Mouse (Mus musculus) kidney, postnatal 0 days (tissue): ENCODE measurements around the gene Gm27021. TPM values are rescaled to one million over a fixed set of nuclear protein-coding genes. Genes with fewer than 3 reads are reported as not detected.

Experiments
- ATAC-seq: fragments of 200-750 bp; cut with Nextera tagmentation; replicated peaks from 2 replicates; pipeline ENCODE4 v1.8.0; 2017; ENCODE audit warnings: low read depth, moderate number of reproducible peaks, moderate TSS enrichment, moderate library complexity; ENCODE audit not compliant: low FRiP score
- DNase-seq: peaks from one replicate; pipeline ENCODE4 v3.0.0-alpha.2; 2016; ENCODE audit warnings: low spot score
- H3K27ac ChIP-seq: fragments of 300-500 bp; sonication (generic); 2 replicates; pipeline ENCODE4 v1.5.1; 2014; ENCODE audit warnings: mild to moderate bottlenecking
- H3K27me3 ChIP-seq: fragments of 300-500 bp; sonication (generic); 2 replicates; pipeline ENCODE4 v1.6.1; 2014; ENCODE audit warnings: low read length, mixed read lengths; ENCODE audit not compliant: insufficient read depth
- H3K36me3 ChIP-seq: fragments of 300-500 bp; sonication (generic); 2 replicates; pipeline ENCODE4 v1.6.1; 2014; ENCODE audit warnings: low read length, mixed read lengths; ENCODE audit not compliant: insufficient read depth
- H3K4me1 ChIP-seq: fragments of 300-500 bp; sonication (generic); replicated peaks from 2 replicates; pipeline ENCODE4 v1.6.1; 2014; ENCODE audit warnings: antibody characterized with exemption, low read length, mixed read lengths; ENCODE audit not compliant: insufficient read depth
- H3K4me2 ChIP-seq: fragments of 300-500 bp; sonication (generic); 2 replicates; pipeline ENCODE4 v1.6.1; 2014; ENCODE audit warnings: mild to moderate bottlenecking, low read length, moderate library complexity, mixed read lengths
- H3K4me3 ChIP-seq: fragments of 300-500 bp; sonication (generic); replicated peaks from 2 replicates; pipeline ENCODE4 v1.5.1; 2014; ENCODE audit warnings: low read depth, low read length
- H3K9ac ChIP-seq: fragments of 300-500 bp; sonication (generic); 2 replicates; pipeline ENCODE4 v1.6.1; 2014; ENCODE audit warnings: low read depth, low read length
- H3K9me3 ChIP-seq: fragments of 300-500 bp; sonication (generic); replicated peaks from 2 replicates; pipeline ENCODE4 v1.6.1; 2016; ENCODE audit warnings: low read length, inconsistent platforms, mixed read lengths
- CTCF ChIP-seq: IDR thresholded peaks from 2 replicates; pipeline ENCODE4 v1.5.1; 2016; ENCODE audit warnings: antibody characterized with exemption, low read depth, mild to moderate bottlenecking, moderate library complexity
- WGBS: fragments of 180-500 bp; shearing (Covaris S2); extraction: QIAGEN DNeasy Blood & Tissue Kit; methylation state at CpG from one replicate; pipeline ENCODE4 v1.1.7; 2014; 5-methylcytosine and 5-hydroxymethylcytosine counted together
- polyA plus RNA-seq: library from polyadenylated mRNA; unstranded; fragments of >200 nt; fragmentation: Nextera tagmentation; extraction: Ambion mirVana; gene quantifications from 2 replicates; pipeline ENCODE4 v1.2.1, GENCODE M21; 2015

Gm27021 gene
- polyA plus RNA-seq, 1 experiment from 2014 or later = 3.2 TPM

DNA sequence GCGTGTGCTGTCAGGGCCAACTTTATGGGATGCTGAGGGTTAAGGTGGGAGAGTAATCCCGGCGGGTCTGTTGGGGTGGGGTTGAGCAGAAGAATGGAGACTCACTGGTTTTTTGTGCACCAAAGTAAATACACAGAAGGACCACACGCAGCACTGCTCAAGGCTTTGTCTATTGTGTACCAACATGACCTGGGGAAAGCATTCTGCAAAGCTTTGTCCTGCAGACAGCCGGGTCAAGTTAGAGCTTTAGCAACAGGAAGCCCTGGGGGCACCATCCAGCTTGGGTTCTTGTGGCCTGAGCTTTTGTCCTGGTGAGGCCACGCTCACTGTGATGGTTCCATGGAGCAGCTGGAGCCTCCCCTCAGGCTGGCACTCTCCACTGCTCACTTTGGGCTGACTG is 3.9 kb upstream of the Gm27021 start:
- Histone ChIP-seq H3K4me2 (no peak overlapping the region), H3K36me3 (peaks cover 38% of the 10 kb centered on the region), H3K9ac (no peak overlapping the region), H3K9me3 (no peaks in the 10 kb centered on the region), H3K27me3 (no peaks in the 10 kb centered on the region), H3K4me3 (no peak overlapping the region), H3K4me1 (peaks cover 2% of the 10 kb centered on the region; the same call in 1 of the 2 replicates), H3K27ac (no peak overlapping the region)
- no peak for ATAC-seq
- 73% methylated on average over 6 of the region's 6 CpGs for WGBS
- TF ChIP-seq CTCF = no peak
- no peak for DNase-seq

GRCm38 (mm10) chr8:120668374-120668905 is 561 bp upstream of the Gm27021 start, which contains the start of gene Emc8:
Gene Emc8 (minus strand): TSS chr8:120668573.
- DNase-seq = peak; percentile 11
- ATAC-seq = no peak; the same call in 1 of the 2 replicates

GRCm38 (mm10) chr8:120666807-120667470 is 940 bp downstream of the Gm27021 start:
- peak; percentile 43 for DNase-seq
- ATAC-seq = no peak
- H3K4me1 ChIP-seq = peaks cover 21% of the 10 kb centered on the region; the same call in 1 of the 2 replicates

More at GRCm38 (mm10) chr8:120668374-120668905, 561 bp upstream of the Gm27021 start, which contains the start of gene Emc8:
- H3K4me2 ChIP-seq = peak within 1 kb of the TSS; percentile 92
- H3K4me1 ChIP-seq = peaks cover 21% of the 10 kb centered on the region; the same call in 1 of the 2 replicates
- peak within 1 kb of the TSS; percentile 90 for H3K27ac ChIP-seq
- H3K36me3 ChIP-seq = peaks cover 32% of the 10 kb centered on the region
- H3K27me3 ChIP-seq = no peaks in the 10 kb centered on the region
- H3K9me3 ChIP-seq = no peaks in the 10 kb centered on the region
- TF ChIP-seq CTCF = no peak
- 0% methylated on average over 37 of the region's 51 CpGs for WGBS
- H3K4me3 ChIP-seq = peak within 1 kb of the TSS; percentile 88
- peak within 1 kb of the TSS; percentile 96 for H3K9ac ChIP-seq

GRCm38 (mm10) chr8:120665726-120666455 is 2.0 kb downstream of the Gm27021 start:
- H3K36me3 ChIP-seq = peaks cover 10% of the 10 kb centered on the region; the same call in 1 of the 2 replicates
- H3K4me2 ChIP-seq = peak overlapping the region; percentile 92
- no peak overlapping the region for H3K27ac ChIP-seq
- peak; percentile 39; the same call in 1 of the 2 replicates for TF ChIP-seq CTCF
- ATAC-seq = no peak
- no peak overlapping the region for H3K4me3 ChIP-seq
- H3K4me1 ChIP-seq = peaks cover 21% of the 10 kb centered on the region; the same call in 1 of the 2 replicates
- H3K9ac ChIP-seq = no peak overlapping the region
- 69% methylated on average over 3 of the region's 3 CpGs for WGBS
- no peaks in the 10 kb centered on the region for H3K27me3 ChIP-seq
- peak; percentile 36 for DNase-seq
- no peaks in the 10 kb centered on the region for H3K9me3 ChIP-seq

More at GRCm38 (mm10) chr8:120666807-120667470, 940 bp downstream of the Gm27021 start:
- Histone ChIP-seq H3K9me3 (no peaks in the 10 kb centered on the region), H3K4me2 (peak overlapping the region; percentile 92), H3K27me3 (no peaks in the 10 kb centered on the region), H3K36me3 (peaks cover 19% of the 10 kb centered on the region), H3K9ac (peak overlapping the region; percentile 96), H3K4me3 (peak overlapping the region; percentile 88), H3K27ac (peak overlapping the region; percentile 87)
- no peak for TF ChIP-seq CTCF
- WGBS = 2% methylated on average over 17 of the region's 17 CpGs

DNA sequence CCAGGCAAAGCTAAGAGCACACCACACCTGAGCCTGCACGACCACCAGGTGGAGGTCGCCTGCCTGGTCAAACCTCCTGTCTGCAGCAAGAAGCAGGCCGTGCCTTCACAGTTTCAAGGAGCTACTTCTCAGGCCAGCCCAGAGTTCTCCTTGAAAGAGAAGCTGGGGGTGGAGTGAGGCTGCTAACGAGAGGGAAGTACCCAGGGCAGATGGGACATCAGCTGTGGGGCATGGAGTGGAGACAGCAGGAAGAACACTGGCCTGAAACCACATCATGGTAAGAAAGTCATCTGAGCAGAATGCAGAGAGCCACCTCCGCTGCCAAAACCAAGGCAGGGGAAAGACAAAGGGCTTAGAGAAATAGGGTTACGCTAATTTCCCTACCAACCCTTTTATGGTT is 3.3 kb downstream of the Gm27021 start:
- H3K27ac ChIP-seq = no peak overlapping the region
- ATAC-seq (no peak), DNase-seq (no peak)
- peak; percentile 11; the same call in 1 of the 2 replicates for TF ChIP-seq CTCF
- no peaks in the 10 kb centered on the region for H3K36me3 ChIP-seq
- WGBS = 71% methylated on average over 6 of the region's 6 CpGs
- no peak overlapping the region for H3K4me2 ChIP-seq
- no peaks in the 10 kb centered on the region for H3K27me3 ChIP-seq
- no peak overlapping the region for H3K4me3 ChIP-seq
- H3K9me3 ChIP-seq = no peaks in the 10 kb centered on the region
- H3K9ac ChIP-seq = no peak overlapping the region
- peaks cover 21% of the 10 kb centered on the region; the same call in 1 of the 2 replicates for H3K4me1 ChIP-seq

- Histone ChIP-seq H3K36me3 (peaks cover 27% of the 10 kb centered on the region), H3K4me1 (no peaks in the 10 kb centered on the region), H3K27me3 (no peaks in the 10 kb centered on the region), H3K9ac (no peak overlapping the region), H3K27ac (no peak overlapping the region), H3K9me3 (no peaks in the 10 kb centered on the region), H3K4me2 (no peak overlapping the region), H3K4me3 (no peak overlapping the region)
- no peak for DNase-seq
- TF ChIP-seq CTCF = no peak
- 92% methylated on average over 8 of the region's 8 CpGs for WGBS
- ATAC-seq = no peak
Measured at GRCm38 (mm10) chr8:120657415-120657814, 10.5 kb downstream of the Gm27021 start.
